Mouse (Mus musculus) ES-Bruce4 (cell line): ENCODE results near the gene Trmt10a.

Source experiments
- CTCF ChIP-seq: IDR thresholded peaks from one replicate; pipeline ENCODE4 v1.8.1; 2011; ENCODE audit warnings: low read depth, low read length
- POLR2A ChIP-seq: IDR thresholded peaks from one replicate; pipeline ENCODE4 v1.8.1; 2011; ENCODE audit warnings: low read length; ENCODE audit not compliant: insufficient read depth

DNA sequence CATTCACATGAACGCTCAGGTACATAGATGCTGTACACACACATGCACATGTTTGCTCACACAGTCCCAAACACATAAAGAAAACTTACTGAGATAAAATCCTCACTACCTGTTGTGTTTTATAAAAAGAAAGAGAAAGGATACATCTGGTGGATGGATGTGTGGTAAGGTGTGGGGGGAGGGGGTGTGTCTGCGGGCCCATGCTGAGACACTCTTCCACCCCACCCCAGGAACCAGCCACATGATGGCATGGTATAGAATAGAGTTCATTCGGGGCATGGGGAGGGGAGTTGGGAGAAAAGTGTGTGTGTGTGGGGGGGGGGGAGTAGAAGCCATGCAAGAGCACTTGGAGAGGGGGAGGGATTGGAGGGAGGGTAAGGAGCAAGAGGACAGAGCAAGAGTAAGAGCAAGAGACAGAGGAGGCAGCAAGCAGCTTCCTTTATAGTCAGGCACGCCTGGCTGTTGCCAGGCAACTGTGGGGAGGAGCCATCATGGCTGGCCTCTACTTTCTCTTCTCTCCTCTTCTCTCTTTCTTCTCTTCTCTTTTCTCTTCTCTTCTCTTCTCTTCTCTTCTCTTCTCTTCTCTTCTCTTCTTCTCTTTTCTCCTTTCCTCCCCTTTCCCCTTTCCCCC is 19.4 kb downstream of the Trmt10a start:
- TF ChIP-seq CTCF (no peak), POLR2A (no peak)
